Mouse (Mus musculus) lung, postnatal 0 days (tissue): Measurements from ENCODE around the gene Iqcf1.

Experiments used
- CTCF ChIP-seq: IDR thresholded peaks from 2 replicates; pipeline ENCODE4 v1.5.1; 2016; ENCODE audit warnings: antibody characterized with exemption, mild to moderate bottlenecking
- EP300 ChIP-seq: IDR thresholded peaks from 2 replicates; pipeline ENCODE4 v1.6.1; 2016; ENCODE audit warnings: antibody characterized with exemption, mild to moderate bottlenecking, control low read depth

GRCm38 (mm10) chr9:106451298-106451697, 48.5 kb upstream of the Iqcf1 start:
- TF ChIP-seq CTCF: no peak
- TF ChIP-seq EP300: no peak
